Mouse (Mus musculus) thymus, postnatal 0 days (tissue): ENCODE results near the gene Gm21954. TPM values are rescaled to one million over a fixed set of nuclear protein-coding genes. Genes with fewer than 3 reads are reported as not detected.

ENCODE experiments used
- DNase-seq: peaks from one replicate; pipeline ENCODE4 v3.0.0-alpha.2; 2015; ENCODE audit warnings: low spot score
- polyA plus RNA-seq: library from polyadenylated mRNA; unstranded; fragments of >200 nt; fragmentation: Nextera tagmentation; extraction: Ambion mirVana; gene quantifications from 2 replicates; pipeline ENCODE4 v1.2.1, GENCODE M21; 2015

Gene Gm21954
- polyA plus RNA-seq, 1 experiment from 2014 or later: not detected

GRCm38 (mm10) chr3:55419334-55419733 lies 52.7 kb downstream of the Gm21954 start:
- peak; percentile 22 for DNase-seq

DNA sequence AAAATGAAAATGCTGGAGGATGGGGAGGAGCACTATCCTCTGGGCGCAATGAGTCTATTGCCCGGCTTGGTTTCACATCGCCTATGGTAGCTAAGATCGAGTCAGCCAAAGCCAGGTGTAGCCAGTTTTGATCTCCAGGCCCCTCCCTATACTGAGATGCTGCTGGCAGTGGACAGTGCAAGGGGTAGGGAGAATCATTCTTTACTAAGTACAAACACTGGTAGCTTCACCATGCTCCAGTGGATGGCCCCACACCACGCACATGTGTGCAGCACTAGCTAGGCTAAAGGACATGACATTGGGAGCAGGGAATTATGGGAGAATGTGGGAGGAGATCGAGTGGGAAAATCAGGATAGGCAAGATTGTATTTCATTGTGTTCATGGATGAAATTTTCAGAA lies 53.2 kb downstream of the Gm21954 start:
- no peak for DNase-seq

GRCm38 (mm10) chr3:55415527-55415950 lies 56.5 kb downstream of the Gm21954 start:
- peak; percentile 10 for DNase-seq

Other genes starting within 250 kb of the Gm21954 start
- 2.6 and 3.3 TPM in 2 replicates for gene Dclk1, start 229.8 kb downstream of the Gm21954 start, polyA plus RNA-seq